Mouse (Mus musculus): ENCODE measurements at regions not wholly inside any gene's neighbourhood (a gene's known extent, or its start where the extent isn't known, plus 50 kb on each side); places are given as distances from the start of the nearest gene placed in this dataset.

DNA sequence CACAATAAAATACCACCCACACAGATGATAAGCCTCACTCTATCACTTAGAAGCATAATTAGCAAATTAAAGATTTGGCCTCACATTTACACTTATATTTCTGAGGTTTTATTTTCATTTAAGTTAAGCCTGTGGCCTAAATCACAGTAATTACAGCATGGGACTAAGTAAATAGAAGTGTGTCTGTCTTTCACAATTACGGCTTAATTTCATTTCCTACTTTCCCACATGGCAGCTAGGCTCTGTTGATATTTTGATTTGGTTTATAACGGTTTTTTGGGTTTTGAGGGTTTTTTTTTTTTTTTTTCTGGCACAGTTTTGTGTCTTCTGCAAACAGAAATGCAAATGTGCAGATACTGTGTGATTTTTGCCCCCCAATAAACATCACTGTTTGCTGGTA lies 222.1 kb upstream of the Tbl1xr1 start:
- H3K27ac ChIP-seq (ENCODE audit: low read length): no peak overlapping the region
- H3K4me1 ChIP-seq (ENCODE audit: insufficient read depth, low read depth, low read length): no peaks in the 10 kb centered on the region
- H3K9ac ChIP-seq (replicated peaks; ENCODE audit: low read depth): no peak overlapping the region
- TF ChIP-seq EP300 (IDR thresholded peaks at IDR 0.05) (no peak), CTCF (IDR thresholded peaks at IDR 0.05) (no peak)
- H3K27me3 ChIP-seq (replicated peaks; ENCODE audit: insufficient read depth, low read length): no peaks in the 10 kb centered on the region
- no peaks in the 10 kb centered on the region for H3K9me3 ChIP-seq (ENCODE audit: low read length)
- H3K4me2 ChIP-seq (replicated peaks; ENCODE audit: low read depth, low read length): no peak overlapping the region
- ATAC-seq: no peak
- no peaks in the 10 kb centered on the region for H3K36me3 ChIP-seq (ENCODE audit: insufficient read depth, low read length)
- WGBS: 76% methylated on average over 2 of the region's 2 CpGs
- DNase-seq (ENCODE audit: low spot score): no peak
- no peak overlapping the region for H3K4me3 ChIP-seq (ENCODE audit: low read depth, low read length)

DNA sequence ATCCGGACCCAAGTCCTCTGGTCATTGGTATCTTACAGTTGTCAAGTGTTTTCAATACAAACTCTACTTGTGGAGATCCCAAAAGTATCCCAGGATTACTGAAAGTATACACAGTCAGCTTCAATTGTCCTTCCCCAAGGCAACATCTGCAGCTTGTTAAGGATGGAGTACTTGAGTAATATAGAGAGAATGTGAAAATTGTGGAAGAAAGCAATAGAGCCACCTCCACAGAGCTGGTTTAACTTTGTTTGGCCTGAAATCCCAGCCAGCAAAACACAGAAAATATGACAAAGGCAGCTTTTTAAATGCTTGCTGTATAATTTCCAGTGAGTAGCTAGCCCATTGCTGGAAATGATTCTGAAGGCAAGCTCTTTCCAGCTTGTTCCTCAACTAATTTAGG lies 217.0 kb upstream of the Tbl1xr1 start:
- no peaks in the 10 kb centered on the region for H3K4me1 ChIP-seq (ENCODE audit: insufficient read depth, low read depth, low read length)
- no peak overlapping the region for H3K27ac ChIP-seq (ENCODE audit: low read length)
- 88% methylated on average over 1 of the region's 1 CpGs for WGBS
- H3K27me3 ChIP-seq (replicated peaks; ENCODE audit: insufficient read depth, low read length): no peaks in the 10 kb centered on the region
- H3K36me3 ChIP-seq (ENCODE audit: insufficient read depth, low read length): no peaks in the 10 kb centered on the region
- no peak for DNase-seq (ENCODE audit: low spot score)
- ATAC-seq: no peak
- H3K9ac ChIP-seq (replicated peaks; ENCODE audit: low read depth): no peak overlapping the region
- H3K4me3 ChIP-seq (ENCODE audit: low read depth, low read length): no peak overlapping the region
- no peaks in the 10 kb centered on the region for H3K9me3 ChIP-seq (ENCODE audit: low read length)
- TF ChIP-seq EP300 (IDR thresholded peaks at IDR 0.05): no peak
- no peak for TF ChIP-seq CTCF (IDR thresholded peaks at IDR 0.05)
- H3K4me2 ChIP-seq (replicated peaks; ENCODE audit: low read depth, low read length): no peak overlapping the region

DNA sequence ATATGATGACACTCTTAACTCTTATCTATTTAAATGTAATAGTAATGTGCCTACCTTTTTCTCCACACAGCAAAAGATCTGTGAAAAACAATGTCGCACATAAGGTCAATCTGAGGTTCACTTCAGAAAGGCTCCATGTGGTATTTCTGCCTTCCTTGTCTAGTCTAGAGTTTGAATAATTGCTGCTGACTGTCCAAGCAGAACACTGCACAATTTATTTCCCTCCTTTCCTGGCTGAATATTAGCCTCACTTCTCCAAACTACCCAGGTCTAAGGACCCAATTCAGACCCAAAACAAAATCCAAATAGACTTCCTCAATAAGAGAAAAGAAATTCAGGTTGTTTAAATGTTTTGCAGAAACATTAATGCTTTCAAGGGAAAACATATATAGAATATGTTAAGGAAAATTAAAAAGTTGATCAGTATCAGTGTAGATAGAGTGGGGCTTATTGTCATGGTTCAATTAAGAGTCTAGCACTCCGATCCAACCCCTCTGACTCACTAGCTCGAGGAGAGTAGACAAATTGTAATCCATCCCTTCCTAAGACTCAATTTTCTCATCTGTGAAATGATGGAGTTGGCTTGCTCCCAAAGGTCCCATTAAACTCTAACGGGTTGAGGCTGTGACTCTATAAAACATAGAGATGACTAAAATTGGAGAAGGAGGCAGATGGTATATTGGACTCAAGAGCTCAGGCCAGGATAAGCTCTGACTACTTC lies 215.4 kb upstream of the Tbl1xr1 start:
- ATAC-seq: no peak

DNA sequence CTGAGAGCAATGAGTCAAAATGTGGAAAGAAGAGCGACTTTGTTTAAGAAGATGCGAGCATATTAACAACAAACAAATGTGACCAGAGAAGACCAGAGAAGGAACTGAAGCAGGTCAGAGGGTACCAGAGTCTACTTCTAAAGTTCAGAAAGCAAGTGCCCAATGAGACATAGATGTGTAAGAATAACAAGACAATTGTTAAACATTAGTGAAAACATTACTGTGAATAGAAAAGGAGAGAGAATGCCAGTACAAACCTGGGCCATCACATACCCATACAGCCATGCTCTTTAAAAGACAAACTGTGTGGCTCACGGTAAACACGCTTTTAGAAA lies 214.8 kb upstream of the Tbl1xr1 start:
- Histone ChIP-seq H3K4me2 (replicated peaks; ENCODE audit: low read depth, low read length) (no peak overlapping the region), H3K4me3 (ENCODE audit: low read depth, low read length) (no peak overlapping the region), H3K27ac (ENCODE audit: low read length) (no peak overlapping the region), H3K4me1 (ENCODE audit: insufficient read depth, low read depth, low read length) (no peaks in the 10 kb centered on the region), H3K36me3 (ENCODE audit: insufficient read depth, low read length) (no peaks in the 10 kb centered on the region), H3K27me3 (replicated peaks; ENCODE audit: insufficient read depth, low read length) (no peaks in the 10 kb centered on the region), H3K9ac (replicated peaks; ENCODE audit: low read depth) (no peak overlapping the region), H3K9me3 (ENCODE audit: low read length) (no peaks in the 10 kb centered on the region)
- DNase-seq (ENCODE audit: low spot score) (no peak), ATAC-seq (no peak)
- WGBS: 88% methylated on average over 4 of the region's 4 CpGs
- no peak for TF ChIP-seq EP300 (IDR thresholded peaks at IDR 0.05)
- no peak for TF ChIP-seq CTCF (IDR thresholded peaks at IDR 0.05)

More for the DNA sequence above, 215.4 kb upstream of the Tbl1xr1 start:
- WGBS: 75% methylated on average over 4 of the region's 4 CpGs
- Histone ChIP-seq H3K9ac (replicated peaks; ENCODE audit: low read depth) (no peak overlapping the region), H3K27me3 (replicated peaks; ENCODE audit: insufficient read depth, low read length) (no peaks in the 10 kb centered on the region), H3K4me3 (ENCODE audit: low read depth, low read length) (no peak overlapping the region), H3K27ac (ENCODE audit: low read length) (no peak overlapping the region), H3K9me3 (ENCODE audit: low read length) (no peaks in the 10 kb centered on the region), H3K4me1 (ENCODE audit: insufficient read depth, low read depth, low read length) (no peaks in the 10 kb centered on the region), H3K36me3 (ENCODE audit: insufficient read depth, low read length) (no peaks in the 10 kb centered on the region), H3K4me2 (replicated peaks; ENCODE audit: low read depth, low read length) (no peak overlapping the region)
- no peak for TF ChIP-seq EP300 (IDR thresholded peaks at IDR 0.05)
- TF ChIP-seq CTCF (IDR thresholded peaks at IDR 0.05): no peak
- DNase-seq (ENCODE audit: low spot score): no peak

DNA sequence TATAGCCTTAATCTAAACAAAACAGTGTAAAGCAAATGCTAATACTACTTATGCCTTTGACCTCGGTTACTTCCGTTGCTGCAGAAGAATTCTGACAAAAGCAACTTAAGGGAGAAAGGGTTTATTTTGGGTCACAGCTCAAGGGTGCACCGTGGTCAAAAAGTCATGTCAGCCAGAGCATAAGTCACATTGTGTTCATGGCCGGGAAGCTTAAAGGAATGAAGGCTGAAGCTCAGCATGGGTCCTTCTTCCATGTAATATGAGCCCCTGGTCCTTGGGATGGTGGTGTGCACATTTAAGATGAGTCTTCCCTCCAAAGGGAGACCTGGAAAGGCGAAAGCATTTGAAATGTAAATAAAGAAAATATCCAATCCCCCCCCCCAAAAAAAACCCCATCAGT lies 212.1 kb upstream of the Tbl1xr1 start:
- H3K27ac ChIP-seq (ENCODE audit: low read length): no peak overlapping the region
- no peak overlapping the region for H3K4me3 ChIP-seq (ENCODE audit: low read depth, low read length)
- H3K9ac ChIP-seq (replicated peaks; ENCODE audit: low read depth): no peak overlapping the region
- DNase-seq (ENCODE audit: low spot score) (no peak), ATAC-seq (no peak)
- no peaks in the 10 kb centered on the region for H3K4me1 ChIP-seq (ENCODE audit: insufficient read depth, low read depth, low read length)
- no peak for TF ChIP-seq CTCF (IDR thresholded peaks at IDR 0.05)
- no peak for TF ChIP-seq EP300 (IDR thresholded peaks at IDR 0.05)
- H3K27me3 ChIP-seq (replicated peaks; ENCODE audit: insufficient read depth, low read length): no peaks in the 10 kb centered on the region
- 49% methylated on average over 5 of the region's 5 CpGs for WGBS
- no peak overlapping the region for H3K4me2 ChIP-seq (replicated peaks; ENCODE audit: low read depth, low read length)
- H3K36me3 ChIP-seq (ENCODE audit: insufficient read depth, low read length): no peaks in the 10 kb centered on the region
- H3K9me3 ChIP-seq (ENCODE audit: low read length): no peaks in the 10 kb centered on the region

DNA sequence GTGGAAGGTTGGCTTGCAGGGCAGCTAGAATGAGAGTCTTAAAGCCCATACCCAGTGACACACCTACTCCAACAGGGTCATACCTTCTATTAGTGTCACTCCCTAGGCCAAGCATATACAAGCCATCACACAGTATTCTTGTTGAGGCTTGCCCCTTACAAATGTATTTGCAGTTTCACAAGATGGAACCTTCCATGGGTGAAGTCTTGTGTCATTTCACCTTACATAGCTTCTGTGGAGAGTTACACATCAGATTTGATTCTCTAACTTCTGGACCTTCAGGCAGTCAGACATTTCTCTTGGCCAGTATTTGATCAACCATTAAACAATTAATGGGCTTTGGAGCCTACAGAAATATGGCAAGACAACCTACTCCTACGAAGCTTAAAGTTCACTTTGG lies 210.6 kb upstream of the Tbl1xr1 start:
- Histone ChIP-seq H3K9me3 (ENCODE audit: low read length) (no peaks in the 10 kb centered on the region), H3K4me2 (replicated peaks; ENCODE audit: low read depth, low read length) (no peak overlapping the region), H3K4me1 (ENCODE audit: insufficient read depth, low read depth, low read length) (no peaks in the 10 kb centered on the region), H3K36me3 (ENCODE audit: insufficient read depth, low read length) (no peaks in the 10 kb centered on the region), H3K9ac (replicated peaks; ENCODE audit: low read depth) (no peak overlapping the region), H3K27ac (ENCODE audit: low read length) (no peak overlapping the region), H3K4me3 (ENCODE audit: low read depth, low read length) (no peak overlapping the region), H3K27me3 (replicated peaks; ENCODE audit: insufficient read depth, low read length) (no peaks in the 10 kb centered on the region)
- 91% methylated on average over 1 of the region's 1 CpGs for WGBS
- ATAC-seq: no peak
- TF ChIP-seq CTCF (IDR thresholded peaks at IDR 0.05) (no peak), EP300 (IDR thresholded peaks at IDR 0.05) (no peak)
- DNase-seq (ENCODE audit: low spot score): no peak

DNA sequence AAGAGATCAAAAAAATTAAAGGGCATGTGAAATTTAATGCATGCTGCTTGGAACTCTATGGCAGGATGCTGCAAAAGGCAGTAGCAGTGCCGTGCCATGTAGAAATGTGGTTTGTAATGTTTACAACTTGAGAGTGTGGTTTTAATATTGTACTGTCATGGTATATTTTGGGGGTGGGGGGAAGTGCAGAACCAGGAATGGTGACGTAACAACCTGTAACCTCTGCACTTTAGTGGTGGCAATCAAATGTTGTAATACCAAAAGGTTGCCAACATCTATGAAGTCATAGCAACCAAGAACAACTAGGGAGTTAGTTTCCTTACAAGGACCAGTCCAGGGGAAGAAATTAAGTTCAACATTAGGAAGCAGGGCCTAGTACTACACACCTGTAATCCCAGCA lies 198.1 kb upstream of the Tbl1xr1 start:
- Histone ChIP-seq H3K4me3 (ENCODE audit: low read depth, low read length) (no peak overlapping the region), H3K4me2 (replicated peaks; ENCODE audit: low read depth, low read length) (no peak overlapping the region), H3K4me1 (ENCODE audit: insufficient read depth, low read depth, low read length) (no peaks in the 10 kb centered on the region), H3K36me3 (ENCODE audit: insufficient read depth, low read length) (no peaks in the 10 kb centered on the region), H3K9me3 (ENCODE audit: low read length) (no peaks in the 10 kb centered on the region), H3K27ac (ENCODE audit: low read length) (no peak overlapping the region), H3K9ac (replicated peaks; ENCODE audit: low read depth) (no peak overlapping the region), H3K27me3 (replicated peaks; ENCODE audit: insufficient read depth, low read length) (no peaks in the 10 kb centered on the region)
- TF ChIP-seq EP300 (IDR thresholded peaks at IDR 0.05): no peak
- no peak for TF ChIP-seq CTCF (IDR thresholded peaks at IDR 0.05)
- WGBS: 61% methylated on average over 2 of the region's 2 CpGs
- ATAC-seq (no peak), DNase-seq (ENCODE audit: low spot score) (no peak)
